Mouse (Mus musculus) thymus, adult 2 months (tissue): ENCODE data around the gene Actc1.

Experiments
- CTCF ChIP-seq: fragments of 200-500 bp; IDR thresholded peaks from 2 replicates; pipeline ENCODE4 v1.5.1; 2012; ENCODE audit warnings: mild to moderate bottlenecking, control low read depth, low read length, moderate library complexity, borderline replicate concordance; ENCODE audit not compliant: control insufficient read depth, poor library complexity, insufficient read depth; ENCODE audit errors: extremely low read depth
- POLR2A ChIP-seq: fragments of 200-500 bp; IDR thresholded peaks from 2 replicates; pipeline ENCODE4 v1.6.1; 2012; ENCODE audit warnings: mild to moderate bottlenecking, low read length, control low read depth, moderate library complexity; ENCODE audit not compliant: control insufficient read depth, poor library complexity, insufficient read depth; ENCODE audit errors: extremely low read depth

GRCm38 (mm10) chr2:114032259-114032658, 21.1 kb downstream of the Actc1 start:
- no peak for TF ChIP-seq CTCF
- no peak for TF ChIP-seq POLR2A
